8 mouse cellular contexts compared by ENCODE assay signal in genomic region chr9:13828087-13828441, GRCm38 (mm10). TPM values are rescaled to one million over a fixed set of nuclear protein-coding genes. Genes with fewer than 3 reads are reported as not detected.
A peak's percentile ranks its signal among the peaks of the same experiment; 100 is the strongest.
DNase-seq lines count a peak whose midpoint lies in the region; ATAC-seq and TF ChIP-seq lines count a peak whose summit lies in the region.

No protein-coding gene starts in this region.

- TF ChIP-seq CTCF in G1E (IDR thresholded peaks at IDR 0.05; ENCODE audit: low read depth, low read length): no peak

- peak overlapping the region; percentile 85 for H3K4me2 ChIP-seq in heart, embryonic 12.5 days
- H3K4me2 ChIP-seq in limb, embryonic 14.5 days (replicated peaks; ENCODE audit: low read depth, low read length, severe bottlenecking): peak overlapping the region; percentile 68

- peaks cover 25% of the 10 kb centered on the region for H3K36me3 ChIP-seq in heart, embryonic 12.5 days
- peaks cover 47% of the 10 kb centered on the region for H3K36me3 ChIP-seq in G1E (replicated peaks)
- H3K36me3 ChIP-seq in limb, embryonic 14.5 days (ENCODE audit: control insufficient read depth, insufficient read depth, low read length): peaks cover 26% of the 10 kb centered on the region

- no peaks in the 10 kb centered on the region for H3K9me3 ChIP-seq in heart, embryonic 12.5 days (replicated peaks)
- no peaks in the 10 kb centered on the region for H3K9me3 ChIP-seq in G1E (replicated peaks)
- no peaks in the 10 kb centered on the region for H3K9me3 ChIP-seq in limb, embryonic 14.5 days (ENCODE audit: control insufficient read depth, low read length)

- peak; percentile 29; the same call in 1 of the 2 replicates for ATAC-seq in heart, embryonic 12.5 days (ENCODE audit: insufficient number of reproducible peaks, low FRiP score)
- no peak for ATAC-seq in G1E (ENCODE audit: extremely low read depth, insufficient number of reproducible peaks, low FRiP score, poor library complexity, severe bottlenecking)
- peak; percentile 38 for ATAC-seq in erythroblast, adult 5-6 weeks (replicated peaks; ENCODE audit: low FRiP score, poor library complexity, severe bottlenecking)
- ATAC-seq in limb, embryonic 14.5 days (ENCODE audit: low FRiP score, low read depth): no peak

- H3K9ac ChIP-seq in heart, embryonic 12.5 days: peak overlapping the region; percentile 94
- H3K9ac ChIP-seq in limb, embryonic 14.5 days (ENCODE audit: low read depth, low read length, severe bottlenecking): peak overlapping the region; percentile 92

- peak overlapping the region; percentile 86 for H3K4me3 ChIP-seq in heart, embryonic 12.5 days
- H3K4me3 ChIP-seq in G1E (ENCODE audit: low read depth, low read length): peak overlapping the region; percentile 82
- H3K4me3 ChIP-seq in limb, embryonic 14.5 days (replicated peaks; ENCODE audit: low read length): peak overlapping the region; percentile 82

- TF ChIP-seq POLR2A in limb, embryonic 14.5 days (IDR thresholded peaks at IDR 0.05; ENCODE audit: borderline replicate concordance, extremely low read depth, insufficient read depth, insufficient read length): 0 out of 2 replicates have a peak, but pooled peaks have one; percentile 21

- no peak for DNase-seq in heart, adult 9 months (ENCODE audit: low spot score in 2 of 2)
- DNase-seq in G1E (ENCODE audit: low spot score): peak; percentile 18
- peak; percentile 60 for DNase-seq in limb, embryonic 14.5 days (ENCODE audit: low spot score)
- peak; percentile 32 for DNase-seq in retina, postnatal 7 days (ENCODE audit: low read depth, low spot score)
- no peak for DNase-seq in left cerebral cortex, postnatal 36 days (ENCODE audit: low spot score in 2 of 2)
- no peak for DNase-seq in ovary, postnatal 36 days (ENCODE audit: low spot score)

- H3K27me3 ChIP-seq in heart, embryonic 12.5 days (replicated peaks): no peaks in the 10 kb centered on the region
- H3K27me3 ChIP-seq in G1E (ENCODE audit: insufficient read depth, low read length): no peaks in the 10 kb centered on the region
- H3K27me3 ChIP-seq in limb, embryonic 14.5 days (ENCODE audit: control insufficient read depth, insufficient read depth, low read length): no peaks in the 10 kb centered on the region

- intact Hi-C loops in left cerebral cortex, postnatal 36 days (cut with DNase I): loop anchor here (5.0 to 10.0 kb wide), 2 partner anchors 449 to 593 kb away; partner anchors contain the start of gene Sesn3

- H3K4me1 ChIP-seq in heart, embryonic 12.5 days (replicated peaks): peaks cover 19% of the 10 kb centered on the region
- peaks cover 33% of the 10 kb centered on the region for H3K4me1 ChIP-seq in G1E (ENCODE audit: insufficient read depth, low read depth, low read length)
- peaks cover 18% of the 10 kb centered on the region for H3K4me1 ChIP-seq in limb, embryonic 14.5 days (ENCODE audit: control insufficient read depth, insufficient read depth, low read length)

- WGBS in heart, embryonic 12.5 days: under 1% methylated on average over 23 of the region's 23 CpGs
- WGBS in limb, embryonic 14.5 days: 0% methylated on average over 18 of the region's 23 CpGs

- H3K27ac ChIP-seq in heart, embryonic 12.5 days (ENCODE audit: poor library complexity, severe bottlenecking): peak overlapping the region; percentile 96
- peak overlapping the region; percentile 96 for H3K27ac ChIP-seq in limb, embryonic 14.5 days (replicated peaks; ENCODE audit: low read depth, low read length)

RNA-seq across cellular contexts. Expression of gene Fam76b, which starts 0.5 kb away (rescaled TPM):
- 19.8 and 21.3 TPM in 2 replicates for polyA plus RNA-seq in heart, embryonic 12.5 days (2016; fragmentation: Nextera tagmentation; extraction: Ambion mirVana)
- total RNA-seq in G1E (2014; fragmentation: Nextera tagmentation) (74.5 and 81.2 TPM in 2 replicates), G1E (2017) (74.1 and 87.0 TPM in 2 replicates)
- 20.9 and 25.3 TPM in 2 replicates for polyA plus RNA-seq in G1E (2012)
- 37.3 and 38.9 TPM in 2 replicates for total RNA-seq in erythroblast, adult 5-6 weeks (2015; ENCODE audit: low replicate concordance)
- total RNA-seq in erythroblast, adult 5-6 weeks (2017; ENCODE audit: low replicate concordance): 40.7 and 50.6 TPM in 2 replicates
- 34.1 and 34.6 TPM in 2 replicates for polyA plus RNA-seq in limb, embryonic 14.5 days (2012; rRNA removed)
- polyA plus RNA-seq in limb, embryonic 14.5 days (2014; fragmentation: Nextera tagmentation; extraction: Ambion mirVana): 24.2 and 24.6 TPM in 2 replicates
- 10 to 100 TPM; 16.6 to 23.7 TPM for total RNA-seq in left cerebral cortex, postnatal 36 days (2021)

RNA-seq across cellular contexts. Expression of gene Cep57, which starts 1.2 kb away (rescaled TPM):
- 41.0 and 42.7 TPM in 2 replicates for polyA plus RNA-seq in heart, embryonic 12.5 days (2016; fragmentation: Nextera tagmentation; extraction: Ambion mirVana)
- total RNA-seq in G1E (2014; fragmentation: Nextera tagmentation): 84.5 and 94.1 TPM in 2 replicates
- 81.4 and 93.9 TPM in 2 replicates for total RNA-seq in G1E (2017)
- polyA plus RNA-seq in G1E (2012): 12.2 and 14.0 TPM in 2 replicates
- 22.7 and 26.3 TPM in 2 replicates for total RNA-seq in erythroblast, adult 5-6 weeks (2015; ENCODE audit: low replicate concordance)
- total RNA-seq in erythroblast, adult 5-6 weeks (2017; ENCODE audit: low replicate concordance): 29.8 and 34.2 TPM in 2 replicates
- 42.2 and 53.1 TPM in 2 replicates for polyA plus RNA-seq in limb, embryonic 14.5 days (2012; rRNA removed)
- polyA plus RNA-seq in limb, embryonic 14.5 days (2014; fragmentation: Nextera tagmentation; extraction: Ambion mirVana): 46.9 and 54.7 TPM in 2 replicates
- total RNA-seq in left cerebral cortex, postnatal 36 days (2021): 10 to 100 TPM; 15.0 to 17.6 TPM

Comparison
In these comparisons a context has a peak if more than half of its experiments do, and no peak if none do; other contexts are left out.
1. ATAC-seq: peak in heart, embryonic 12.5 days (single experiment) and erythroblast, adult 5-6 weeks (single experiment); none in G1E (single experiment) and limb, embryonic 14.5 days (single experiment).
2. DNase-seq: peak in G1E (single experiment), limb, embryonic 14.5 days (single experiment) and retina, postnatal 7 days (single experiment); none in heart, adult 9 months (0 of 2), left cerebral cortex, postnatal 36 days (0 of 2) and ovary, postnatal 36 days (single experiment).
3. Peak in every context shown above with its lines, with median percentiles within 50 percentile points of each other: H3K4me3 ChIP-seq.